Mouse (Mus musculus): ENCODE results near the gene 4930524B15Rik. TPM values are rescaled to one million over a fixed set of nuclear protein-coding genes. Genes with fewer than 3 reads are reported as not detected.
"Not testable (repeated sequence)": the region's sequence is repeated elsewhere in the genome, so short reads cannot be mapped to it uniquely, and the experiment has no call there.

4930524B15Rik gene
- total RNA-seq, 2 experiments from 2014 or later: not detected

- not testable (repeated sequence) for ATAC-seq (replicated peaks; ENCODE audit: low FRiP score, low TSS enrichment, poor library complexity, severe bottlenecking)
Observed at GRCm38 (mm10) chr11:31982247-31982943, 17.0 kb downstream of the 4930524B15Rik start.

GRCm38 (mm10) chr11:31983249-31983648 is 17.9 kb downstream of the 4930524B15Rik start:
- ATAC-seq (replicated peaks; ENCODE audit: low FRiP score, low TSS enrichment, poor library complexity, severe bottlenecking): no peak

GRCm38 (mm10) chr11:31984786-31985185 is 19.4 kb downstream of the 4930524B15Rik start:
- no peak for ATAC-seq (replicated peaks; ENCODE audit: low FRiP score, low TSS enrichment, poor library complexity, severe bottlenecking)

GRCm38 (mm10) chr11:31992535-31992934 is 27.1 kb downstream of the 4930524B15Rik start:
- no peak for ATAC-seq (replicated peaks; ENCODE audit: low FRiP score, low TSS enrichment, poor library complexity, severe bottlenecking)

- no peak for ATAC-seq (replicated peaks; ENCODE audit: low FRiP score, low TSS enrichment, poor library complexity, severe bottlenecking)
Observed at GRCm38 (mm10) chr11:31999716-32000115, 34.3 kb downstream of the 4930524B15Rik start.

GRCm38 (mm10) chr11:32000281-32000680 is 34.9 kb downstream of the 4930524B15Rik start, which contains the start of gene Nsg2:
TSS of gene Nsg2 (plus strand) at chr11:32000463.
- peak; percentile 68 for ATAC-seq (replicated peaks; ENCODE audit: low FRiP score, low TSS enrichment, poor library complexity, severe bottlenecking)

- no peak for ATAC-seq (replicated peaks; ENCODE audit: low FRiP score, low TSS enrichment, poor library complexity, severe bottlenecking)
Observed at GRCm38 (mm10) chr11:32001181-32001910, 36.0 kb downstream of the 4930524B15Rik start.

GRCm38 (mm10) chr11:32002670-32003072 is 37.3 kb downstream of the 4930524B15Rik start:
- no peak for ATAC-seq (replicated peaks; ENCODE audit: low FRiP score, low TSS enrichment, poor library complexity, severe bottlenecking)

GRCm38 (mm10) chr11:32008049-32008448 is 42.7 kb downstream of the 4930524B15Rik start:
- not testable (repeated sequence) for ATAC-seq (replicated peaks; ENCODE audit: low FRiP score, low TSS enrichment, poor library complexity, severe bottlenecking)

- no peak for ATAC-seq (replicated peaks; ENCODE audit: low FRiP score, low TSS enrichment, poor library complexity, severe bottlenecking)
Observed at GRCm38 (mm10) chr11:32008852-32009251, 43.5 kb downstream of the 4930524B15Rik start.

GRCm38 (mm10) chr11:32009961-32010662 is 44.7 kb downstream of the 4930524B15Rik start:
- no peak for ATAC-seq (replicated peaks; ENCODE audit: low FRiP score, low TSS enrichment, poor library complexity, severe bottlenecking)

GRCm38 (mm10) chr11:32010663-32010970 is 45.2 kb downstream of the 4930524B15Rik start:
- no peak for ATAC-seq (replicated peaks; ENCODE audit: low FRiP score, low TSS enrichment, poor library complexity, severe bottlenecking)

- no peak for ATAC-seq (replicated peaks; ENCODE audit: low FRiP score, low TSS enrichment, poor library complexity, severe bottlenecking)
Observed at GRCm38 (mm10) chr11:32011867-32012603, 46.6 kb downstream of the 4930524B15Rik start.

- ATAC-seq (replicated peaks; ENCODE audit: low FRiP score, low TSS enrichment, poor library complexity, severe bottlenecking): no peak
Observed at GRCm38 (mm10) chr11:32013014-32013427, 47.6 kb downstream of the 4930524B15Rik start.

- no peak for ATAC-seq (replicated peaks; ENCODE audit: low FRiP score, low TSS enrichment, poor library complexity, severe bottlenecking)
Observed at GRCm38 (mm10) chr11:32013561-32013960, 48.2 kb downstream of the 4930524B15Rik start.

- ATAC-seq (replicated peaks; ENCODE audit: low FRiP score, low TSS enrichment, poor library complexity, severe bottlenecking): no peak
Observed at GRCm38 (mm10) chr11:32018201-32018600, 52.8 kb downstream of the 4930524B15Rik start.

GRCm38 (mm10) chr11:32020031-32020965 is 54.9 kb downstream of the 4930524B15Rik start:
- ATAC-seq (replicated peaks; ENCODE audit: low FRiP score, low TSS enrichment, poor library complexity, severe bottlenecking): no peak

GRCm38 (mm10) chr11:32026634-32027033 is 61.2 kb downstream of the 4930524B15Rik start:
- no peak for ATAC-seq (replicated peaks; ENCODE audit: low FRiP score, low TSS enrichment, poor library complexity, severe bottlenecking)
